Mouse (Mus musculus) CH12.LX (cell line): ENCODE results near the gene Col4a2. TPM values are rescaled to one million over a fixed set of nuclear protein-coding genes. Genes with fewer than 3 reads are reported as not detected.

Experiments used
- DNase-seq: peaks from one replicate; pipeline ENCODE4 v3.0.0-alpha.2; 2013; ENCODE audit errors: extremely low read depth
- H3K27ac ChIP-seq: 2 replicates; pipeline ENCODE4 v1.5.1; 2012; ENCODE audit warnings: low read depth, mild to moderate bottlenecking, control low read depth, moderate library complexity; ENCODE audit not compliant: insufficient read depth
- H3K27me3 ChIP-seq: replicated peaks from 2 replicates; pipeline ENCODE3; 2012; ENCODE audit warnings: inconsistent platforms
- H3K36me3 ChIP-seq, 2 experiments: replicated peaks in 1 of 2; 2 replicates each; pipeline versions ENCODE3 to v1.6.1; 2012; ENCODE audit warnings: inconsistent platforms in 1 of 2, low read length in 1 of 2, mild to moderate bottlenecking in 1 of 2, mixed read lengths in 1 of 2, moderate library complexity in 1 of 2; ENCODE audit not compliant: control insufficient read depth in 1 of 2, insufficient read depth in 1 of 2
- H3K4me1 ChIP-seq, 2 experiments: 2 replicates each; pipeline ENCODE4 v1.6.1; 2012; ENCODE audit warnings: inconsistent platforms in 1 of 2, moderate library complexity in 1 of 2; ENCODE audit not compliant: insufficient read depth in 2 of 2, control insufficient read depth in 1 of 2
- H3K4me2 ChIP-seq: 2 replicates; pipeline ENCODE4 v1.6.1; 2012; ENCODE audit warnings: low read depth, mild to moderate bottlenecking, control low read depth; ENCODE audit not compliant: poor library complexity, insufficient read depth, severe bottlenecking
- H3K4me3 ChIP-seq, 3 experiments: fragments of 150-350 bp in 1 of 3; sonication (generic) in 1 of 3; replicated peaks in 1 of 3; 2 replicates each; pipeline versions ENCODE3 to v1.5.1; 2011 to 2012; ENCODE audit warnings: low read depth in 2 of 3, low read length in 2 of 3, mild to moderate bottlenecking in 2 of 3, moderate library complexity in 2 of 3, control low read depth in 1 of 3, improper control_type of control experiment in 1 of 3, inconsistent platforms in 1 of 3, mixed read lengths in 1 of 3; ENCODE audit not compliant: poor library complexity in 1 of 3
- H3K79me2 ChIP-seq: replicated peaks from 2 replicates; pipeline ENCODE4 v1.6.1; 2012; ENCODE audit warnings: mild to moderate bottlenecking, moderate library complexity; ENCODE audit not compliant: control insufficient read depth, poor library complexity, insufficient read depth, severe bottlenecking; ENCODE audit errors: extremely low read depth
- H3K9ac ChIP-seq: 2 replicates; pipeline ENCODE4 v1.6.1; 2012; ENCODE audit warnings: low read depth, mild to moderate bottlenecking, control low read depth, moderate library complexity; ENCODE audit not compliant: insufficient read depth
- H3K9me3 ChIP-seq: replicated peaks from 2 replicates; pipeline ENCODE3; 2012; ENCODE audit warnings: low read length, inconsistent platforms, mixed read lengths
- BHLHE40 ChIP-seq: IDR thresholded peaks from 2 replicates; pipeline ENCODE4 v1.6.1; 2011; ENCODE audit warnings: mild to moderate bottlenecking, low read depth, low read length, improper control_type of control experiment
- CHD1 ChIP-seq: IDR thresholded peaks from 2 replicates; pipeline ENCODE4 v1.6.1; 2012; ENCODE audit warnings: low read depth, low read length, improper control_type of control experiment, inconsistent platforms
- CHD2 ChIP-seq: IDR thresholded peaks from 2 replicates; pipeline ENCODE4 v1.6.1; 2011; ENCODE audit warnings: low read length, improper control_type of control experiment
- CTCF ChIP-seq, 2 experiments: IDR thresholded peaks in 1 of 2; conservative IDR thresholded peaks in 1 of 2; 2 replicates each; pipeline ENCODE4 v1.5.1; 2011 to 2012; ENCODE audit warnings: low read depth in 2 of 2, low read length in 2 of 2, improper control_type of control experiment in 1 of 2, inconsistent platforms in 1 of 2, mild to moderate bottlenecking in 1 of 2, moderate library complexity in 1 of 2
- E2F4 ChIP-seq: IDR thresholded peaks from 2 replicates; pipeline ENCODE4 v1.6.1; 2011; ENCODE audit warnings: low read depth, low read length, improper control_type of control experiment; ENCODE audit not compliant: insufficient replicate concordance
- EP300 ChIP-seq: IDR thresholded peaks from 2 replicates; pipeline ENCODE4 v1.6.1; 2011; ENCODE audit warnings: low read length, improper control_type of control experiment
- ETS1 ChIP-seq: conservative IDR thresholded peaks from 2 replicates; pipeline ENCODE4 v1.6.1; 2012; ENCODE audit warnings: low read depth, mild to moderate bottlenecking, inconsistent platforms, low read length, improper control_type of control experiment, moderate library complexity
- JUND ChIP-seq: conservative IDR thresholded peaks from 2 replicates; pipeline ENCODE4 v1.6.1; 2011; ENCODE audit warnings: low read depth, low read length, improper control_type of control experiment
- MAX ChIP-seq: IDR thresholded peaks from 2 replicates; pipeline ENCODE4 v1.6.1; 2011; ENCODE audit warnings: low read length, improper control_type of control experiment
- MEF2A ChIP-seq: IDR thresholded peaks from 2 replicates; pipeline ENCODE4 v1.6.1; 2014; ENCODE audit warnings: low read depth, mild to moderate bottlenecking, inconsistent platforms, low read length, improper control_type of control experiment, borderline replicate concordance
- MYC ChIP-seq: IDR thresholded peaks from 2 replicates; pipeline ENCODE4 v1.6.1; 2011; ENCODE audit warnings: low read depth, mild to moderate bottlenecking, improper control_type of control experiment, low read length
- NELFE ChIP-seq: IDR thresholded peaks from 2 replicates; pipeline ENCODE4 v1.6.1; 2011; ENCODE audit warnings: low read depth, low read length, improper control_type of control experiment
- NRF1 ChIP-seq: IDR thresholded peaks from 2 replicates; pipeline ENCODE4 v1.6.1; 2014; ENCODE audit warnings: low read depth, mild to moderate bottlenecking, inconsistent platforms, low read length, improper control_type of control experiment, moderate library complexity
- PAX5 ChIP-seq: IDR thresholded peaks from 2 replicates; pipeline ENCODE4 v1.6.1; 2012; ENCODE audit warnings: low read length, inconsistent platforms, mixed read lengths
- POLR2AphosphoS2 ChIP-seq: IDR thresholded peaks from 2 replicates; pipeline ENCODE4 v1.6.1; 2011; ENCODE audit warnings: low read depth, low read length, improper control_type of control experiment
- RAD21 ChIP-seq: IDR thresholded peaks from 2 replicates; pipeline ENCODE4 v1.6.1; 2011; ENCODE audit warnings: low read depth, mild to moderate bottlenecking, low read length, improper control_type of control experiment, moderate library complexity
- RCOR1 ChIP-seq: conservative IDR thresholded peaks from 2 replicates; pipeline ENCODE4 v1.6.1; 2012; ENCODE audit warnings: low read depth, mild to moderate bottlenecking, inconsistent platforms, low read length, improper control_type of control experiment
- SIN3A ChIP-seq: IDR thresholded peaks from 2 replicates; pipeline ENCODE4 v1.6.1; 2012; ENCODE audit warnings: low read length, improper control_type of control experiment, inconsistent platforms
- SMC3 ChIP-seq: IDR thresholded peaks from 2 replicates; pipeline ENCODE4 v1.6.1; 2011; ENCODE audit warnings: low read depth, low read length, improper control_type of control experiment
- TBP ChIP-seq: conservative IDR thresholded peaks from 2 replicates; pipeline ENCODE4 v1.6.1; 2011; ENCODE audit warnings: low read depth, low read length, improper control_type of control experiment
- UBTF ChIP-seq: IDR thresholded peaks from 2 replicates; pipeline ENCODE4 v1.6.1; 2012; ENCODE audit warnings: low read depth, mild to moderate bottlenecking, inconsistent platforms, low read length, improper control_type of control experiment, moderate library complexity
- USF1 ChIP-seq: IDR thresholded peaks from 2 replicates; pipeline ENCODE4 v1.6.1; 2014; ENCODE audit warnings: low read depth, mild to moderate bottlenecking, inconsistent platforms, low read length, improper control_type of control experiment
- USF2 ChIP-seq: conservative IDR thresholded peaks from 2 replicates; pipeline ENCODE4 v1.6.1; 2011; ENCODE audit warnings: low read depth, low read length, improper control_type of control experiment
- ZKSCAN1 ChIP-seq: IDR thresholded peaks from 2 replicates; pipeline ENCODE4 v1.6.1; 2012; ENCODE audit warnings: low read depth, inconsistent platforms, low read length, improper control_type of control experiment, borderline replicate concordance
- ZNF384 ChIP-seq: IDR thresholded peaks from 2 replicates; pipeline ENCODE4 v1.6.1; 2012; ENCODE audit warnings: low read depth, low read length, improper control_type of control experiment, inconsistent platforms
- dilution Hi-C: fragments of 300-500 bp; cut with MboI; formaldehyde crosslinking; loops from 2 replicates; pipeline ENCODE4 v1.14.3; 2020; ENCODE audit warnings: low sequenced_read_pairs; ENCODE audit not compliant: extremely low pct_unique_long_range_greater_than_20kb, extremely low pct_ligation_motif_present
- in situ Hi-C: fragments of 300-500 bp; cut with MboI; formaldehyde crosslinking; loops from 3 replicates; pipeline ENCODE4 v1.14.3; 2019; ENCODE audit warnings: low sequenced_read_pairs, low pct_ligation_motif_present, low pct_unique_long_range_greater_than_20kb, mixed read lengths
- polyA plus RNA-seq: library from polyadenylated mRNA; unstranded; fragments of >175 nt; gene quantifications from 2 replicates; pipeline ENCODE4 v1.2.1, GENCODE M21; 2012; ENCODE audit warnings: low read depth; ENCODE audit not compliant: insufficient read length
- total RNA-seq, 2 experiments: library from RNA; depleted of rRNA; stranded (reverse); fragments of 300-350 nt in 1 of 2; fragments of >200 nt in 1 of 2; gene quantifications; 2 replicates each; pipeline ENCODE4 v1.2.3; 2012 to 2014

The Col4a2 gene
- total and polyA plus RNA-seq, 3 experiments: 0.04 to 0.07 TPM; not detected in 1

GRCm38 (mm10) chr8:11351355-11351754, 38.8 kb downstream of the Col4a2 start:
- Histone ChIP-seq H3K36me3 (no peaks in the 10 kb centered on the region), H3K4me1 (peaks cover 0 to 4% of the 10 kb centered on the region in 2 experiments; a peak in 3 of 4 replicates), H3K4me2 (no peak overlapping the region), H3K27me3 (peaks cover 16% of the 10 kb centered on the region), H3K9me3 (peaks cover 2% of the 10 kb centered on the region), H3K27ac (no peak overlapping the region), H3K4me3 (no peak overlapping the region), H3K79me2 (no peaks in the 10 kb centered on the region), H3K9ac (no peak overlapping the region)
- in situ Hi-C loops: no loop called here
- dilution Hi-C loops: no loop called here
- DNase-seq: no peak
- TF ChIP-seq EP300: no peak
- TF ChIP-seq SMC3: no peak
- TF ChIP-seq UBTF: no peak
- no peak for TF ChIP-seq ZKSCAN1
- no peak for TF ChIP-seq TBP
- TF ChIP-seq MAX: no peak
- TF ChIP-seq USF1: no peak
- TF ChIP-seq CTCF (conservative IDR thresholded peaks at IDR 0.05 in 1 of 2, IDR thresholded peaks at IDR 0.05 in 1 of 2; ENCODE audit: low read depth in 2 of 2, low read length in 2 of 2): no peak
- TF ChIP-seq RAD21: no peak
- TF ChIP-seq MEF2A: no peak
- no peak for TF ChIP-seq POLR2AphosphoS2
- no peak for TF ChIP-seq USF2
- no peak for TF ChIP-seq BHLHE40
- TF ChIP-seq ETS1: no peak
- TF ChIP-seq E2F4: no peak
- no peak for TF ChIP-seq CHD2

- peaks cover 15% of the 10 kb centered on the region for H3K27me3 ChIP-seq
- no peaks in the 10 kb centered on the region for H3K36me3 ChIP-seq
- no peaks in the 10 kb centered on the region for H3K79me2 ChIP-seq
- H3K9ac ChIP-seq: no peak overlapping the region
- no peak for TF ChIP-seq MEF2A
- TF ChIP-seq MYC: no peak
- no peak for TF ChIP-seq SIN3A
- TF ChIP-seq NELFE: no peak
- no peak for TF ChIP-seq RCOR1
- no peak for TF ChIP-seq PAX5
- no peak for TF ChIP-seq ZNF384
- no peak for TF ChIP-seq USF2
- no peak for TF ChIP-seq NRF1
- TF ChIP-seq JUND: no peak
- TF ChIP-seq CHD1: no peak
- no peak for TF ChIP-seq SMC3
- no peak for TF ChIP-seq E2F4
- no peak for TF ChIP-seq ZKSCAN1
- TF ChIP-seq, all 38 proteins: peak for 0
- Histone ChIP-seq H3K4me3 (no peak overlapping the region), H3K9me3 (peaks cover 2% of the 10 kb centered on the region), H3K4me2 (no peak overlapping the region), H3K4me1 (peaks cover 0 to 7% of the 10 kb centered on the region in 2 experiments; a peak in 1 of 4 replicates), H3K27ac (no peak overlapping the region)
- no peak for DNase-seq
- in situ Hi-C loops (no loop called here), dilution Hi-C loops (no loop called here)
These were observed 39.9 kb downstream of the Col4a2 start for GRCm38 (mm10) chr8:11352514-11352913.
